Comparison of ENCODE assay signal across 1 mouse cellular context in genomic region chr1:151250529-151251193, GRCm38 (mm10).
TF ChIP-seq lines count a peak whose summit lies in the region.

No protein-coding gene starts in this region.

TF ChIP-seq in myocyte, 11 proteins besides CTCF, POLR2A, EP300 and RAD21 (continued from another document):
- TF ChIP-seq MYOG (IDR thresholded peaks at IDR 0.05; ENCODE audit: control insufficient read depth in 1 of 3, insufficient read depth in 1 of 3, insufficient read length in 2 of 3, low read depth in 2 of 3) (peak; percentile 94 to 100 (median 98)), SRF (IDR thresholded peaks at IDR 0.05; ENCODE audit: control insufficient read depth, insufficient read length, low read depth) (no peak), TCF3 (IDR thresholded peaks at IDR 0.05; ENCODE audit: insufficient read length, low read depth) (peak; percentile 94), POLR2AphosphoS2 (IDR thresholded peaks at IDR 0.05; ENCODE audit: insufficient read length, low read depth) (no peak), MYOD1 (IDR thresholded peaks at IDR 0.05; ENCODE audit: control insufficient read depth in 1 of 3, insufficient read length in 2 of 3, low read depth in 2 of 3) (peak; percentile 78 to 98 (median 97)), USF1 (IDR thresholded peaks at IDR 0.05; ENCODE audit: low read depth) (peak; percentile 99), CEBPB (IDR thresholded peaks at IDR 0.05; ENCODE audit: insufficient read depth, poor library complexity, severe bottlenecking) (0 out of 2 replicates have a peak, but pooled peaks have one; percentile 34), E2F4 (IDR thresholded peaks at IDR 0.05; ENCODE audit: insufficient read depth) (no peak)
TF ChIP-seq in myocyte: peak in this region for 7.
